Mouse (Mus musculus) thymus, adult 2 months (tissue): Measurements from ENCODE around the gene Smg9. TPM values are rescaled to one million over a fixed set of nuclear protein-coding genes. Genes with fewer than 3 reads are reported as not detected.

ENCODE experiments used
- DNase-seq: peaks from one replicate; pipeline ENCODE4 v3.0.0; 2021
- H3K27ac ChIP-seq: fragments of 200-500 bp; 2 replicates; pipeline ENCODE4 v1.5.1; 2012; ENCODE audit warnings: low read length, control low read depth; ENCODE audit not compliant: control insufficient read depth, insufficient read depth
- H3K27me3 ChIP-seq: fragments of 200-500 bp; 2 replicates; pipeline ENCODE4 v1.6.1; 2012; ENCODE audit warnings: mild to moderate bottlenecking, low read length, moderate library complexity, mixed read lengths; ENCODE audit not compliant: control insufficient read depth, insufficient read depth
- H3K36me3 ChIP-seq: fragments of 200-500 bp; 2 replicates; pipeline ENCODE4 v1.6.1; 2012; ENCODE audit warnings: mild to moderate bottlenecking, low read length, moderate library complexity; ENCODE audit not compliant: control insufficient read depth, insufficient read depth
- H3K4me1 ChIP-seq: fragments of 200-500 bp; replicated peaks from 2 replicates; pipeline ENCODE4 v1.6.1; 2012; ENCODE audit warnings: low read length; ENCODE audit not compliant: control insufficient read depth, insufficient read depth
- H3K4me3 ChIP-seq: fragments of 200-500 bp; 2 replicates; pipeline ENCODE4 v1.5.1; 2012; ENCODE audit warnings: mild to moderate bottlenecking, low read length, control low read depth, moderate library complexity; ENCODE audit not compliant: control insufficient read depth, insufficient read depth
- CTCF ChIP-seq: fragments of 200-500 bp; IDR thresholded peaks from 2 replicates; pipeline ENCODE4 v1.5.1; 2012; ENCODE audit warnings: mild to moderate bottlenecking, control low read depth, low read length, moderate library complexity, borderline replicate concordance; ENCODE audit not compliant: control insufficient read depth, poor library complexity, insufficient read depth; ENCODE audit errors: extremely low read depth
- POLR2A ChIP-seq: fragments of 200-500 bp; IDR thresholded peaks from 2 replicates; pipeline ENCODE4 v1.6.1; 2012; ENCODE audit warnings: mild to moderate bottlenecking, low read length, control low read depth, moderate library complexity; ENCODE audit not compliant: control insufficient read depth, poor library complexity, insufficient read depth; ENCODE audit errors: extremely low read depth
- WGBS: fragments of 180-500 bp; shearing (Covaris S2); methylation state at CpG from one replicate; pipeline ENCODE4 v1.1.7; 2018; 5-methylcytosine and 5-hydroxymethylcytosine counted together
- polyA plus RNA-seq: library from polyadenylated mRNA; depleted of rRNA; stranded (reverse); fragments of >200 nt; gene quantifications from 2 replicates; pipeline ENCODE4 v1.2.3, GENCODE M21; 2012

The Smg9 gene
- polyA plus RNA-seq, 1 experiment, result 168 TPM

GRCm38 (mm10) chr7:24377091-24377865 lies 22.1 kb upstream of the Smg9 start:
- peak; percentile 86 for DNase-seq
- TF ChIP-seq POLR2A (0 out of 2 replicates have a peak, but pooled peaks have one; percentile 21), CTCF (no peak)
- Histone ChIP-seq H3K4me3 (peak overlapping the region; percentile 4), H3K36me3 (peaks cover 47% of the 10 kb centered on the region), H3K4me1 (peaks cover 78% of the 10 kb centered on the region), H3K27me3 (no peaks in the 10 kb centered on the region), H3K27ac (peak overlapping the region; percentile 98)
- 46% methylated on average over 45 of the region's 49 CpGs for WGBS

- TF ChIP-seq CTCF (no peak), POLR2A (no peak)
- DNase-seq, result peak; percentile 56
- Histone ChIP-seq H3K4me3 (peak overlapping the region; percentile 8; the same call in 1 of the 2 replicates), H3K27me3 (no peaks in the 10 kb centered on the region), H3K4me1 (peaks cover 75% of the 10 kb centered on the region), H3K36me3 (peaks cover 50% of the 10 kb centered on the region), H3K27ac (peak overlapping the region; percentile 98)
- WGBS, result 28% methylated on average over 10 of the region's 10 CpGs
These were observed 21.2 kb upstream of the Smg9 start for GRCm38 (mm10) chr7:24378049-24378701.

GRCm38 (mm10) chr7:24379934-24380333 lies 19.5 kb upstream of the Smg9 start:
- peaks cover 66% of the 10 kb centered on the region for H3K36me3 ChIP-seq
- H3K4me1 ChIP-seq, result peaks cover 74% of the 10 kb centered on the region
- peak overlapping the region; percentile 98 for H3K27ac ChIP-seq
- no peaks in the 10 kb centered on the region for H3K27me3 ChIP-seq
- TF ChIP-seq POLR2A (no peak), CTCF (no peak)
- 8% methylated on average over 7 of the region's 7 CpGs for WGBS
- 0 out of 2 replicates have a peak overlapping the region, but pooled peaks have one; percentile 2 for H3K4me3 ChIP-seq
- peak; percentile 85 for DNase-seq

GRCm38 (mm10) chr7:24380370-24380769 lies 19.0 kb upstream of the Smg9 start:
- TF ChIP-seq POLR2A, result no peak
- TF ChIP-seq CTCF, result no peak
- WGBS, result 29% methylated on average over 2 of the region's 2 CpGs

GRCm38 (mm10) chr7:24382730-24383372 lies 16.6 kb upstream of the Smg9 start:
- Histone ChIP-seq H3K4me1 (peaks cover 57% of the 10 kb centered on the region), H3K36me3 (peaks cover 67% of the 10 kb centered on the region), H3K27me3 (no peaks in the 10 kb centered on the region), H3K27ac (peak overlapping the region; percentile 32; the same call in 1 of the 2 replicates), H3K4me3 (no peak overlapping the region)
- no peak for TF ChIP-seq POLR2A
- TF ChIP-seq CTCF, result no peak
- 53% methylated on average over 16 of the region's 16 CpGs for WGBS
- no peak for DNase-seq

More at GRCm38 (mm10) chr7:24380370-24380769, 19.0 kb upstream of the Smg9 start:
- Histone ChIP-seq H3K4me3 (0 out of 2 replicates have a peak overlapping the region, but pooled peaks have one; percentile 2), H3K27ac (peak overlapping the region; percentile 98), H3K36me3 (peaks cover 71% of the 10 kb centered on the region), H3K27me3 (no peaks in the 10 kb centered on the region), H3K4me1 (peaks cover 74% of the 10 kb centered on the region)
- no peak for DNase-seq

- no peaks in the 10 kb centered on the region for H3K27me3 ChIP-seq
- H3K4me3 ChIP-seq, result no peak overlapping the region
- peaks cover 59% of the 10 kb centered on the region for H3K36me3 ChIP-seq
- peaks cover 46% of the 10 kb centered on the region for H3K4me1 ChIP-seq
- TF ChIP-seq POLR2A, result no peak
- no peak for TF ChIP-seq CTCF
- 89% methylated on average over 6 of the region's 6 CpGs for WGBS
- DNase-seq, result no peak
- H3K27ac ChIP-seq, result peak overlapping the region; percentile 32; the same call in 1 of the 2 replicates
These were observed 15.3 kb upstream of the Smg9 start for GRCm38 (mm10) chr7:24384070-24384469.
